Mouse (Mus musculus) lung, postnatal 0 days (tissue): ENCODE data around the gene Cd19.

Experiments used
- CTCF ChIP-seq: IDR thresholded peaks from 2 replicates; pipeline ENCODE4 v1.5.1; 2016; ENCODE audit warnings: antibody characterized with exemption, mild to moderate bottlenecking
- EP300 ChIP-seq: IDR thresholded peaks from 2 replicates; pipeline ENCODE4 v1.6.1; 2016; ENCODE audit warnings: antibody characterized with exemption, mild to moderate bottlenecking, control low read depth

GRCm38 (mm10) chr7:126463547-126463946, 48.9 kb upstream of the Cd19 start:
- no peak for TF ChIP-seq CTCF
- no peak for TF ChIP-seq EP300
